Mouse (Mus musculus) MEL (cell line): ENCODE results near the gene Polr3gl.

Experiments
- BHLHE40 ChIP-seq: IDR thresholded peaks from 2 replicates; pipeline ENCODE4 v1.6.1; 2012; ENCODE audit warnings: low read depth, mild to moderate bottlenecking, inconsistent platforms, low read length, improper control_type of control experiment, borderline replicate concordance
- CTCF ChIP-seq, 3 experiments: IDR thresholded peaks in 2 of 3; conservative IDR thresholded peaks in 1 of 3; 2 replicates each; pipeline ENCODE4 v1.5.1; 2011 to 2012; ENCODE audit warnings: low read length in 3 of 3, low read depth in 2 of 3, mild to moderate bottlenecking in 2 of 3, improper control_type of control experiment in 1 of 3, inconsistent platforms in 1 of 3, mixed read lengths in 1 of 3, moderate library complexity in 1 of 3; ENCODE audit not compliant: control insufficient read depth in 1 of 3, insufficient read depth in 1 of 3, poor library complexity in 1 of 3, severe bottlenecking in 1 of 3
- ELF1 ChIP-seq: IDR thresholded peaks from 2 replicates; pipeline ENCODE4 v1.6.1; 2014; ENCODE audit warnings: low read depth, mild to moderate bottlenecking, inconsistent platforms, low read length, improper control_type of control experiment, moderate library complexity
- EP300 ChIP-seq, 2 experiments: IDR thresholded peaks; 2 replicates each; pipeline ENCODE4 v1.6.1; 2011; ENCODE audit warnings: improper control_type of control experiment in 2 of 2, low read length in 2 of 2, low read depth in 1 of 2, mild to moderate bottlenecking in 1 of 2
- HCFC1 ChIP-seq: IDR thresholded peaks from 2 replicates; pipeline ENCODE4 v1.6.1; 2012; ENCODE audit warnings: low read depth, mild to moderate bottlenecking, inconsistent platforms, low read length, improper control_type of control experiment, moderate library complexity
- POLR2A ChIP-seq, 2 experiments: IDR thresholded peaks; 2 replicates each; pipeline ENCODE4 v1.6.1; 2011 to 2012; ENCODE audit warnings: low read length in 2 of 2, mild to moderate bottlenecking in 2 of 2, control low read depth in 1 of 2, improper control_type of control experiment in 1 of 2, low read depth in 1 of 2, moderate library complexity in 1 of 2; ENCODE audit not compliant: control insufficient read depth in 1 of 2, insufficient read depth in 1 of 2, poor library complexity in 1 of 2
- POLR2AphosphoS5 ChIP-seq: IDR thresholded peaks from 2 replicates; pipeline ENCODE4 v1.6.1; 2012; ENCODE audit warnings: low read depth, borderline replicate concordance, mild to moderate bottlenecking, inconsistent platforms, low read length, moderate library complexity, mixed read lengths

- no peak for TF ChIP-seq ELF1
- TF ChIP-seq HCFC1, result no peak
- TF ChIP-seq CTCF (IDR thresholded peaks at IDR 0.05 in 2 of 3, conservative IDR thresholded peaks at IDR 0.05 in 1 of 3; ENCODE audit: control insufficient read depth in 1 of 3, insufficient read depth in 1 of 3, low read depth in 2 of 3, low read length in 3 of 3, poor library complexity in 1 of 3, severe bottlenecking in 1 of 3), result no peak
- no peak for TF ChIP-seq POLR2A (IDR thresholded peaks at IDR 0.05; ENCODE audit: control insufficient read depth in 1 of 2, insufficient read depth in 1 of 2, low read depth in 1 of 2, low read length in 2 of 2, poor library complexity in 1 of 2)
- TF ChIP-seq EP300 (IDR thresholded peaks at IDR 0.05; ENCODE audit: low read depth in 1 of 2, low read length in 2 of 2), result no peak
- no peak for TF ChIP-seq BHLHE40
- TF ChIP-seq POLR2AphosphoS5, result no peak
Measured at GRCm38 (mm10) chr3:96539316-96539715, 54.7 kb downstream of the Polr3gl start.
